Mouse (Mus musculus) limb, embryonic 11.5 days (tissue): Measurements from ENCODE around the gene Kcnj15. TPM values are rescaled to one million over a fixed set of nuclear protein-coding genes. Genes with fewer than 3 reads are reported as not detected.

Experiments
- ATAC-seq: fragments of 200-750 bp; cut with Nextera tagmentation; 2 replicates; pipeline ENCODE4 v1.8.0; 2017; ENCODE audit warnings: low read depth; ENCODE audit not compliant: insufficient number of reproducible peaks, low FRiP score, low TSS enrichment
- DNase-seq: peaks from one replicate; pipeline ENCODE4 v3.0.0-alpha.2; 2015; ENCODE audit warnings: low spot score
- H3K27ac ChIP-seq: fragments of 300-500 bp; sonication (generic); replicated peaks from 2 replicates; pipeline ENCODE4 v1.5.1; 2014; ENCODE audit warnings: low read depth, mild to moderate bottlenecking, low read length
- H3K27me3 ChIP-seq: fragments of 300-500 bp; sonication (generic); 2 replicates; pipeline ENCODE4 v1.6.1; 2014; ENCODE audit warnings: mild to moderate bottlenecking, low read length, mixed read lengths; ENCODE audit not compliant: control insufficient read depth, insufficient read depth
- H3K36me3 ChIP-seq: fragments of 300-500 bp; sonication (generic); 2 replicates; pipeline ENCODE4 v1.6.1; 2014; ENCODE audit warnings: mild to moderate bottlenecking, low read length, moderate library complexity, mixed read lengths; ENCODE audit not compliant: control insufficient read depth, insufficient read depth
- H3K4me1 ChIP-seq: fragments of 300-500 bp; sonication (generic); 2 replicates; pipeline ENCODE4 v1.6.1; 2014; ENCODE audit warnings: low read length, mixed read lengths; ENCODE audit not compliant: control insufficient read depth, insufficient read depth
- H3K4me2 ChIP-seq: fragments of 300-500 bp; sonication (generic); 2 replicates; pipeline ENCODE4 v1.6.1; 2014; ENCODE audit warnings: low read depth, mild to moderate bottlenecking, moderate library complexity; ENCODE audit not compliant: severe bottlenecking
- H3K4me3 ChIP-seq: fragments of 300-500 bp; sonication (generic); 2 replicates; pipeline ENCODE4 v1.5.1; 2014; ENCODE audit warnings: low read depth, low read length
- H3K9ac ChIP-seq: fragments of 300-500 bp; sonication (generic); 2 replicates; pipeline ENCODE4 v1.6.1; 2014; ENCODE audit warnings: mild to moderate bottlenecking, low read length
- H3K9me3 ChIP-seq: fragments of 300-500 bp; sonication (generic); 2 replicates; pipeline ENCODE4 v1.6.1; 2016; ENCODE audit warnings: low read length; ENCODE audit not compliant: control insufficient read depth
- WGBS: fragments of 180-500 bp; shearing (Covaris S2); extraction: QIAGEN DNeasy Blood & Tissue Kit; methylation state at CpG from one replicate; pipeline ENCODE4 v1.1.7; 2014; 5-methylcytosine and 5-hydroxymethylcytosine counted together
- polyA plus RNA-seq: library from polyadenylated mRNA; unstranded; fragments of >200 nt; fragmentation: Nextera tagmentation; extraction: Ambion mirVana; gene quantifications from 2 replicates; pipeline ENCODE4 v1.2.1, GENCODE M21; 2014

Gene Kcnj15
- polyA plus RNA-seq, 1 experiment from 2014 or later, result 0.53 TPM

GRCm38 (mm10) chr16:95332159-95332558, 74.8 kb downstream of the Kcnj15 start:
- no peak overlapping the region for H3K4me3 ChIP-seq
- no peak for DNase-seq
- no peaks in the 10 kb centered on the region for H3K9me3 ChIP-seq
- no peak overlapping the region for H3K27ac ChIP-seq
- H3K4me2 ChIP-seq, result no peak overlapping the region
- no peak for ATAC-seq
- H3K27me3 ChIP-seq, result no peaks in the 10 kb centered on the region
- H3K9ac ChIP-seq, result no peak overlapping the region
- 87% methylated on average over 5 of the region's 5 CpGs for WGBS
- H3K4me1 ChIP-seq, result no peaks in the 10 kb centered on the region
- no peaks in the 10 kb centered on the region for H3K36me3 ChIP-seq

GRCm38 (mm10) chr16:95340885-95341791, 83.8 kb downstream of the Kcnj15 start:
- Histone ChIP-seq H3K9me3 (no peaks in the 10 kb centered on the region), H3K4me2 (no peak overlapping the region), H3K4me3 (no peak overlapping the region), H3K4me1 (no peaks in the 10 kb centered on the region), H3K27me3 (no peaks in the 10 kb centered on the region), H3K9ac (no peak overlapping the region), H3K27ac (no peak overlapping the region), H3K36me3 (no peaks in the 10 kb centered on the region)
- WGBS, result 33% methylated on average over 28 of the region's 28 CpGs
- peak; percentile 41; the same call in 1 of the 2 replicates for ATAC-seq
- DNase-seq, result peak; percentile 89

- Histone ChIP-seq H3K27ac (no peak overlapping the region), H3K9ac (no peak overlapping the region), H3K4me1 (no peaks in the 10 kb centered on the region), H3K4me3 (no peak overlapping the region), H3K27me3 (no peaks in the 10 kb centered on the region), H3K36me3 (no peaks in the 10 kb centered on the region), H3K4me2 (no peak overlapping the region), H3K9me3 (no peaks in the 10 kb centered on the region)
- WGBS, result 69% methylated on average over 8 of the region's 8 CpGs
- DNase-seq, result no peak
- ATAC-seq, result no peak
These were observed 84.7 kb downstream of the Kcnj15 start for GRCm38 (mm10) chr16:95342030-95342429.

GRCm38 (mm10) chr16:95344961-95345360, 87.6 kb downstream of the Kcnj15 start:
- H3K36me3 ChIP-seq, result no peaks in the 10 kb centered on the region
- no peak overlapping the region for H3K9ac ChIP-seq
- no peak overlapping the region for H3K4me3 ChIP-seq
- ATAC-seq (no peak), DNase-seq (no peak)
- 70% methylated on average over 10 of the region's 10 CpGs for WGBS
- 0 out of 2 replicates have a peak, but pooled peaks cover 4% of the 10 kb centered on the region for H3K4me1 ChIP-seq
- H3K4me2 ChIP-seq, result no peak overlapping the region
- no peaks in the 10 kb centered on the region for H3K9me3 ChIP-seq
- no peak overlapping the region for H3K27ac ChIP-seq
- no peaks in the 10 kb centered on the region for H3K27me3 ChIP-seq

GRCm38 (mm10) chr16:95345882-95346281, 88.5 kb downstream of the Kcnj15 start:
- Histone ChIP-seq H3K4me1 (0 out of 2 replicates have a peak, but pooled peaks cover 4% of the 10 kb centered on the region), H3K27ac (no peak overlapping the region), H3K4me2 (no peak overlapping the region), H3K27me3 (no peaks in the 10 kb centered on the region), H3K36me3 (no peaks in the 10 kb centered on the region), H3K9ac (no peak overlapping the region), H3K4me3 (no peak overlapping the region), H3K9me3 (no peaks in the 10 kb centered on the region)
- peak; percentile 87 for DNase-seq
- ATAC-seq, result no peak
- WGBS, result 6% methylated on average over 7 of the region's 7 CpGs

GRCm38 (mm10) chr16:95347202-95347601, 89.8 kb downstream of the Kcnj15 start:
- Histone ChIP-seq H3K4me2 (no peak overlapping the region), H3K4me1 (0 out of 2 replicates have a peak, but pooled peaks cover 4% of the 10 kb centered on the region), H3K9ac (no peak overlapping the region), H3K4me3 (no peak overlapping the region), H3K27ac (no peak overlapping the region), H3K36me3 (no peaks in the 10 kb centered on the region), H3K27me3 (no peaks in the 10 kb centered on the region), H3K9me3 (no peaks in the 10 kb centered on the region)
- WGBS, result 25% methylated on average over 3 of the region's 3 CpGs
- DNase-seq (no peak), ATAC-seq (no peak)

GRCm38 (mm10) chr16:95348555-95348954, 91.2 kb downstream of the Kcnj15 start:
- Histone ChIP-seq H3K36me3 (no peaks in the 10 kb centered on the region), H3K27ac (no peak overlapping the region), H3K27me3 (no peaks in the 10 kb centered on the region), H3K4me2 (no peak overlapping the region), H3K4me1 (0 out of 2 replicates have a peak, but pooled peaks cover 4% of the 10 kb centered on the region), H3K9me3 (no peaks in the 10 kb centered on the region), H3K4me3 (no peak overlapping the region), H3K9ac (no peak overlapping the region)
- ATAC-seq (no peak), DNase-seq (no peak)
- 89% methylated on average over 9 of the region's 9 CpGs for WGBS

- H3K4me1 ChIP-seq, result 0 out of 2 replicates have a peak, but pooled peaks cover 4% of the 10 kb centered on the region
- H3K27me3 ChIP-seq, result no peaks in the 10 kb centered on the region
- DNase-seq, result no peak
- H3K4me3 ChIP-seq, result no peak overlapping the region
- no peak overlapping the region for H3K9ac ChIP-seq
- H3K4me2 ChIP-seq, result no peak overlapping the region
- no peaks in the 10 kb centered on the region for H3K9me3 ChIP-seq
- H3K36me3 ChIP-seq, result no peaks in the 10 kb centered on the region
- ATAC-seq, result no peak
- no peak overlapping the region for H3K27ac ChIP-seq
- 90% methylated on average over 6 of the region's 6 CpGs for WGBS
These were observed 92.0 kb downstream of the Kcnj15 start for GRCm38 (mm10) chr16:95349344-95349743.
